Mouse (Mus musculus) neutrophil, adult 83 days (primary cell): ENCODE data around the gene Ccdc7a. TPM values are rescaled to one million over a fixed set of nuclear protein-coding genes. Genes with fewer than 3 reads are reported as not detected.

ENCODE experiments used
- total RNA-seq, 2 experiments: library from RNA; stranded (reverse); gene quantifications; one replicate each; pipeline ENCODE4 v1.2.4; 2023

Ccdc7a gene
- not detected for total RNA-seq

DNA sequence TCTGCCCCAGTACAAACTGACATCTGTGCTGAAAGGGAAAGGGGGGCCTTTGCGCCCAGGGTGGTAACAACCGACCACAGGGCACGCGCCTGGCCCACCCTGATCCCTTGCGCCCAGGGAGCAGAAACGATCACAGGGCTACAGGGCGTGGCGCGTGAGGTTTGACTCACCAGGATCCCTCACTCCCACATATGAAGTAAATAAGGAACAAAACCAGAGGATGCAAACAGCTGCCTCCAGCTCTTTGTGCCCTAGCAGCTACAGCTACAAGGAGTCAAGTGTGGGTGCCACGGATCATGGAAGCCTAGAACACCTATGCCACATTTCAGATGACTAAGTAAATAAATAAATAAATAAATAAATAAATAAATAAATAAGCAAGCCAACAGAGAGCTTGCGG lies at the start of gene Ccdc7a:
TSS of gene Ccdc7a (minus strand) at position 101 of the 400 bp plus-strand sequence.

DNA sequence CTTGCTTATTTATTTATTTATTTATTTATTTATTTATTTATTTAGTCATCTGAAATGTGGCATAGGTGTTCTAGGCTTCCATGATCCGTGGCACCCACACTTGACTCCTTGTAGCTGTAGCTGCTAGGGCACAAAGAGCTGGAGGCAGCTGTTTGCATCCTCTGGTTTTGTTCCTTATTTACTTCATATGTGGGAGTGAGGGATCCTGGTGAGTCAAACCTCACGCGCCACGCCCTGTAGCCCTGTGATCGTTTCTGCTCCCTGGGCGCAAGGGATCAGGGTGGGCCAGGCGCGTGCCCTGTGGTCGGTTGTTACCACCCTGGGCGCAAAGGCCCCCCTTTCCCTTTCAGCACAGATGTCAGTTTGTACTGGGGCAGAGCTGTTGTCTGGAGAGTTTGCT lies 1.5 kb upstream of the Ccdc7a start, which contains the start of gene Ccdc7b:
TSS of gene Ccdc7b (plus strand) at position 301 of the 400 bp plus-strand sequence.

DNA sequence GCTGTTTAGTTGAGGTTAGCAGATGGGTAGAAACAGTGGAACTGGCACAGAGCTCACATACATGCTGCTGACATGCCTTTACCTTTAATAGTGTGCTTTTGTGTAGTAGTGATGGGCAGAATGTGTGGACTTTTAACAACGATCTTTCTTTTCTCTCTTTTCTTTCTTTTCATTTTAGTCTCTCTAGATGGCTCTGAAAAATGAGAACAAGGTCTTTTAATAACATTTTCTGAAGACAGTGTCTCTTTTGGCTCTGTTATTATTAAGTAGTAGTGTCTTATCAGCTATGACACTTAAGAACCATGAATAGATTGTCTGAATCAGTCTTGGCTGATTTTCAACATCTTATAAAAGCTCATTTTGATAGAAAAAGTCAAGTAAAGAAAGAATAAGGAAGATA lies 266.7 kb downstream of the Ccdc7a start, which contains the start of gene Gm3952:
TSS of gene Gm3952 (minus strand) at position 101 of the 400 bp plus-strand sequence.

DNA sequence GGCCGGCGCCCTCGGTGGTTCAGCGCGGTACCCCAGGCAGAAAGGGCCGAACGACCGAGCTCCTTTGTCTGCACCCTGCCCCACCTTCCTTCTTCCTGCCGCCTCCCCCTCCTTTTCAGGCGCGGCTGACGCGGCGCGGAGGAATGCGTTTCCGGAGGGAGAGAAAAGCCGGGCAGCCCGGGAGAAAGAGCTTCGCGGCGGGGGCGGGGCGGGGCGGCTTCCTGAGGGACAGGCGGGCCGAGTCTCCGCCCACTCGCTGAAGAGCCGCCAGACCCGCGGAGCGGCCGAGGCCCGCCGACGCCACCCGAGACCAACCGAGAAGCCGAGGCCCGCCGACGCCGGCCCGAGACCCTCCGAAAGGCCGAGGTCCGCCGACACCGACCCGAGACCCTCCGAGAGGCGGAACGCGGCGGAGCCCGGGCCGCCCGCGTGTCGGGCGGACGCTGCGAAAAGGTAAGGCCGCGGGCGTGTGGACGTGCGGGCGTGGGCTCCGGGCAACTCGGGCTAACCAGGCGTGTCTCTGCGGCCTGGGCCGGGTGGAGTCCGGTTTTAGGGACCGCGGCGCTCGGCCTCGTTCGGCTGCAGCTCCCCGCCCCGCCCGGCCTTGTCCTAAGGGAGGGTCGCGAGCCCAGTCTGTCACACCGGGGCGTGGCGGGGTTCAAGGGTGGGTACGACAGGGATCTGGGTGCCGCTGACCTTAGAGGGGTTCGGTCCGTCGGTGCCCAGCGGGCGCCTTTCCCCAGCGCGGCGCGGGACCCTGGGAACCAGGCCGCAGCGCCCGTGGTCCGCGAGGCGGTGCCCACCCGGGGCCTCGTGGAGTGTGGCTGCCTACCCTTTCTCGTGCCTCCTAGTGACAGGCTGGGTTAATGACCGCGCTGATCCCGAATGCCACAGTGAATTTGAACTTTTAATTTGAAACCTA lies 379.5 kb downstream of the Ccdc7a start, which contains the start of gene Itgb1:
TSS of gene Itgb1 (plus strand) at position 148 of the 922 bp plus-strand sequence.

Other genes starting within 250 kb of the Ccdc7a start
- not detected for gene Ccdc7b, start 1.6 kb upstream of the Ccdc7a start, total RNA-seq
- not detected for gene Gm10999, start 66.1 kb upstream of the Ccdc7a start, total RNA-seq
- gene 2610044O15Rik8, start 168.9 kb upstream of the Ccdc7a start, total RNA-seq, result 1 to 10 TPM; 3.0 to 3.4 TPM